Mouse (Mus musculus): ENCODE measurements around the gene Stk39. TPM values are rescaled to one million over a fixed set of nuclear protein-coding genes. Genes with fewer than 3 reads are reported as not detected.
A peak's percentile ranks its signal among the peaks of the same experiment; 100 is the strongest.

The Stk39 gene
- polyA plus RNA-seq, 1 experiment from 2014 or later: 1.9 TPM

GRCm38 (mm10) chr2:68470891-68471758 is 943 bp downstream of the Stk39 start:
- Histone ChIP-seq H3K9me3 (replicated peaks) (no peaks in the 10 kb centered on the region), H3K9ac (no peak overlapping the region), H3K4me3 (replicated peaks) (peak overlapping the region; percentile 60), H3K27me3 (peaks cover 70% of the 10 kb centered on the region), H3K4me1 (replicated peaks) (peaks cover 11% of the 10 kb centered on the region; the same call in 1 of the 2 replicates), H3K27ac (replicated peaks) (0 out of 2 replicates have a peak overlapping the region, but pooled peaks have one; percentile 24), H3K4me2 (peak overlapping the region; percentile 71), H3K36me3 (replicated peaks) (no peaks in the 10 kb centered on the region)
- WGBS (ENCODE audit: insufficient replicate concordance): under 1% methylated on average over 83 of the region's 87 CpGs
- ATAC-seq (ENCODE audit: insufficient read depth): peak; percentile 42

DNA sequence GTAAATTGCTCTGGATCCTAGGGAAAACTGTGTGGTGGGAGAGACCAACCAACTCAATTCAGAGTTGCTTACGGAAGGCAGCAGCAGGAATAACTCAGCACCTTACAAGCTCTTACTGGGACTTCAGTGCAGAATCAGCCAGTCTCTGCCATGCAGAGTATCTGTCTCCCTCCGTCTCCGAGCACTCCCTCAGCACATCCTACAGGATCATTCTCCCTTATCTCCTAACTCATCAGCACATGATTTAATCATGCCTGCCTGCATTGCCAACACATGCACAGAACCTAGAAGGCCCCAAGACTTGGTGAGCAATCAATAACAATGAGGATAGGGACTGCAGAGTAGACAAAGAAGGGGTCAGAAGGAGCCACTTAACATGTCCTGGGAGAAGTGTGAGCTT is 2.6 kb downstream of the Stk39 start:
- no peaks in the 10 kb centered on the region for H3K9me3 ChIP-seq (replicated peaks)
- no peak overlapping the region for H3K9ac ChIP-seq
- peaks cover 65% of the 10 kb centered on the region for H3K27me3 ChIP-seq
- no peak for ATAC-seq (ENCODE audit: insufficient read depth)
- H3K4me2 ChIP-seq: no peak overlapping the region
- no peaks in the 10 kb centered on the region for H3K36me3 ChIP-seq (replicated peaks)
- WGBS (ENCODE audit: insufficient replicate concordance): 75% methylated on average over 3 of the region's 3 CpGs
- H3K4me3 ChIP-seq (replicated peaks): no peak overlapping the region
- peaks cover 11% of the 10 kb centered on the region; the same call in 1 of the 2 replicates for H3K4me1 ChIP-seq (replicated peaks)
- no peak overlapping the region for H3K27ac ChIP-seq (replicated peaks)

DNA sequence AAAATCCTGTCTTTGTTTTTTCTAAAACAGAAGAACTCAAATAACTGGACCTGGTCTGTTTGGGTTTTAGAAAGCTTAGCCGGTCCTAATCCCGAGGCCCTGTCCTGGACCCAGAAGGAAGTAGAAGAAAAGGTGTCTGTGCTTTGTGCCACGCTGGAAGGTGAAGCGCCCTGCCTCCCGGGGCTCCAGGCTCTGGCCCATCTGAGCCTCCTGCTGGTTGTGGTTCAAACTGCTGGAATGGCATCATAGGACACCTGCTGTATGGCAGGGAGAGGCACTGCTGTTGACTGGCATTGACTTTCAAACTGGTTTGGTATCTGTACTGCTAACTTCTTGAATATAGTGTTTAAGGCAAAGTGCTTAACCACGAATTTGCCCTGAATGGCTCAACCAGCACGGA is 3.4 kb downstream of the Stk39 start:
- Histone ChIP-seq H3K27me3 (peaks cover 59% of the 10 kb centered on the region), H3K9ac (no peak overlapping the region), H3K27ac (replicated peaks) (no peak overlapping the region), H3K9me3 (replicated peaks) (no peaks in the 10 kb centered on the region), H3K36me3 (replicated peaks) (no peaks in the 10 kb centered on the region), H3K4me3 (replicated peaks) (no peak overlapping the region), H3K4me2 (no peak overlapping the region), H3K4me1 (replicated peaks) (peaks cover 11% of the 10 kb centered on the region; the same call in 1 of the 2 replicates)
- 53% methylated on average over 7 of the region's 7 CpGs for WGBS (ENCODE audit: insufficient replicate concordance)
- ATAC-seq (ENCODE audit: insufficient read depth): no peak

GRCm38 (mm10) chr2:68468259-68468658 is 3.8 kb downstream of the Stk39 start:
- no peaks in the 10 kb centered on the region for H3K9me3 ChIP-seq (replicated peaks)
- peaks cover 54% of the 10 kb centered on the region for H3K27me3 ChIP-seq
- no peak overlapping the region for H3K27ac ChIP-seq (replicated peaks)
- 72% methylated on average over 14 of the region's 14 CpGs for WGBS (ENCODE audit: insufficient replicate concordance)
- H3K4me2 ChIP-seq: no peak overlapping the region
- H3K9ac ChIP-seq: no peak overlapping the region
- no peak for ATAC-seq (ENCODE audit: insufficient read depth)
- no peaks in the 10 kb centered on the region for H3K36me3 ChIP-seq (replicated peaks)
- H3K4me3 ChIP-seq (replicated peaks): no peak overlapping the region
- peaks cover 11% of the 10 kb centered on the region; the same call in 1 of the 2 replicates for H3K4me1 ChIP-seq (replicated peaks)

- Histone ChIP-seq H3K36me3 (replicated peaks) (no peaks in the 10 kb centered on the region), H3K9me3 (replicated peaks) (no peaks in the 10 kb centered on the region), H3K4me3 (replicated peaks) (no peak overlapping the region), H3K27ac (replicated peaks) (no peak overlapping the region), H3K27me3 (peaks cover 45% of the 10 kb centered on the region), H3K4me1 (replicated peaks) (peaks cover 10% of the 10 kb centered on the region; the same call in 1 of the 2 replicates), H3K4me2 (no peak overlapping the region), H3K9ac (no peak overlapping the region)
- WGBS (ENCODE audit: insufficient replicate concordance): 64% methylated on average over 9 of the region's 9 CpGs
- ATAC-seq (ENCODE audit: insufficient read depth): no peak
Observed at GRCm38 (mm10) chr2:68467085-68467978, 4.7 kb downstream of the Stk39 start.

DNA sequence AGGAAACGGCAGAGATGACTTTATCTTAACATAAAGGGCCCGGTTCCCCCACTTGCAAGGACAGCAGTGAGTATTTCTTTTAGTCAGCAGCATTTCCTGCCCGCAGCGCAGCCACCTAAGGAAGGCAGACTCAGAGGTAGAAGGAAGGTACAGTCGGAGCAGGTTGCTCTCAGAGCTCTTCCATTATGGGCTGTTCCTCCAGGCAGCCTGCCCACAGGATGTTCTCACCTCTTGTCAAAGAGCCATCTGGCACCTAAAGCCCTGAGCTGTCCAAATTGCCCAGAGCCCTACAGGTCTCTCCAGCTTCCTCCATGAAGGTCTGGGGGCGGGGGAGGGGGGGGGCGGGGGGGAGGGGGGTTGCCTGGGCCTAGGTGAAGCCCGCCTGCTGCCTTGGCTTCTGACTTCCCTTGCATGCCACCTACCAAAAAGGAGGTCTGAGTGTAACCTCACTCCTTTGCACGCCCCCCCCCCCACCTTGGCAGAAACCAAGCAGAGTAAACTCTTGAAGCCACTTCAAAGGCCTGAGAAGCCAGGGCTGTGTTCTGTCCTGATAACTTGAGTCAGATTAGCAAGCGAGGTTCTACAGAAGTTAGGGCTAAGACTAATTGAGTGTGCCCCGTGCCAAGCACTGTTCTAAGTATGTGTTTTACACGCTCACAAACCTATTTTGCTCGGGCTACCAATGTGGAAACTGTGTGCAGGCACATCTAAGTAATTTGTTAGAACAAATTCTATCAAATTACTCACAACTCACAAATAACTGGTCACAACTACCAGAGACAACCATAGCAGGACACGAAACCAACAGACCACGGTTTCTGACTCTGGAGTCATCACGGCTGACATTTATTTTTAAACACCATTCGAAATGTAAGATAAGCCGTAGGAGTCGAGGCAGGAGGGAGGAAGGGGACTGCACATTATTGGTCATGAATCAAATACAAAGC is 5.7 kb downstream of the Stk39 start:
- Histone ChIP-seq H3K9ac (no peak overlapping the region), H3K4me3 (replicated peaks) (no peak overlapping the region), H3K4me2 (no peak overlapping the region), H3K9me3 (replicated peaks) (no peaks in the 10 kb centered on the region), H3K4me1 (replicated peaks) (0 out of 2 replicates have a peak, but pooled peaks cover 5% of the 10 kb centered on the region), H3K27me3 (peaks cover 36% of the 10 kb centered on the region), H3K36me3 (replicated peaks) (no peaks in the 10 kb centered on the region), H3K27ac (replicated peaks) (no peak overlapping the region)
- 29% methylated on average over 19 of the region's 19 CpGs for WGBS (ENCODE audit: insufficient replicate concordance)
- ATAC-seq (ENCODE audit: insufficient read depth): no peak

DNA sequence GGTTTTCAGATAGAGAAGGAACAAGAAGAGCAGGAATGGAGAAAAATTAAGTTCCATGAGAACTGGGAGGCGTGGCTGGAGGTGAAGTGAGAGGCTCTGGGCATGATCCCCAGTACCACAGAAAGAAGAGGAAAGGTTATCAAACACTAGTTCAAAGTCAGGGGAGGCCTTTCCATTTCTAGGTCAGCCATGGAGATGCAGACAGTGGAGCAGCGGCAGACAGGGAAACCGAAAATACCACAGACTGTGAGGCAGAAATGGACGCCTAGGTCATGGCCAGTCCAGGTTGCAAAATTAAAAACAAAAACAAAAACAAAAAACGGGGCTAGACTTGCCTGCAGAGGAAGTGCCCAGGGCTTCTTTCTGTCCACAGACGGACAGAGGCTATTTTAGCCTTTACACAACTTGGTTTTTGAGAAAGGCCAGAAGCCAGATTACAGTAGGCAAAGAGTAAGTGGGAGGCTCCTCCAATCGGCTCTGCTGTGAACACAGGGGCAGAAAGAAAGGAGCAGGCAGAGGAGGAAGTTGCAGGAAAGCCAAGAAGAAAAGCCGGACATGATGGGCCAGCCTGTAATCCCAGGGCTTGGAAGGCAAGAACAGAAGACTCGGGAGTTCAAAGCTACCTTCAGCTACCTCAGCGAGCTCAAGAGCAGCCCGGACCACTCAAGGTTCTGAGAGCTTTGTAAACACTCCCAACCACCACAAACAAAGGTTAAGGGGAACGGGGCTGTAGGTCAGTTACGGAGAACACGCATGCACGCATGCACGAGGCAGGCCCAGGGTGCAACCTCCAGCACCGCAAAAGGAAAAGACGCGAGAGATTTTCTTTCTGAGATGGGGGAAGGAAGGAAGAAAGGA is 6.6 kb downstream of the Stk39 start:
- Histone ChIP-seq H3K27ac (replicated peaks) (no peak overlapping the region), H3K9ac (no peak overlapping the region), H3K9me3 (replicated peaks) (no peaks in the 10 kb centered on the region), H3K4me3 (replicated peaks) (no peak overlapping the region), H3K4me2 (no peak overlapping the region), H3K4me1 (replicated peaks) (no peaks in the 10 kb centered on the region), H3K36me3 (replicated peaks) (no peaks in the 10 kb centered on the region), H3K27me3 (peaks cover 27% of the 10 kb centered on the region)
- 42% methylated on average over 19 of the region's 19 CpGs for WGBS (ENCODE audit: insufficient replicate concordance)
- ATAC-seq (ENCODE audit: insufficient read depth): no peak

- no peak overlapping the region for H3K9ac ChIP-seq
- H3K27ac ChIP-seq (replicated peaks): no peak overlapping the region
- H3K4me3 ChIP-seq (replicated peaks): no peak overlapping the region
- peaks cover 19% of the 10 kb centered on the region for H3K27me3 ChIP-seq
- H3K9me3 ChIP-seq (replicated peaks): no peaks in the 10 kb centered on the region
- ATAC-seq (ENCODE audit: insufficient read depth): no peak
- 77% methylated on average over 4 of the region's 4 CpGs for WGBS (ENCODE audit: insufficient replicate concordance)
- no peaks in the 10 kb centered on the region for H3K36me3 ChIP-seq (replicated peaks)
- no peaks in the 10 kb centered on the region for H3K4me1 ChIP-seq (replicated peaks)
- no peak overlapping the region for H3K4me2 ChIP-seq
Observed at GRCm38 (mm10) chr2:68464456-68464855, 7.6 kb downstream of the Stk39 start.

DNA sequence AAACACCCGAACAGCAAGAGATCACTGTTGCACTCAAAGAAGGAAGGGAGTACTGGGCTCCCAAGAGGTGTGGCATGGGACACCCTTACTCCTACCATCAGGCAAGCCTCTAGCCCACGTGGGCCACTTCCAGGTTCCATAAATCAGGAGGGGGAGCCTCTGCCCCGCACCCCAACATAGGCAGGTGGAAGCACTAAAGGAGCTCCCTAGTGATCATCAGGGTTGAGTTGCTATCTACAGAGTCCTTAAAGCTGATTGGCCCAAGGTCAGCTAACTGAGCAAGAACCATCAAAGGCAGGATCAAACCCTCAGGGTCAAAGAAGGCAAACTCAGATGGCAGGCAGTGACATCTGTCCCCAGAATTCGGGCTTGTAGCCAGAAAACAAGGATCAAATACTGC is 8.3 kb downstream of the Stk39 start:
- H3K9me3 ChIP-seq (replicated peaks): no peaks in the 10 kb centered on the region
- no peak for ATAC-seq (ENCODE audit: insufficient read depth)
- H3K4me2 ChIP-seq: no peak overlapping the region
- no peak overlapping the region for H3K4me3 ChIP-seq (replicated peaks)
- peaks cover 12% of the 10 kb centered on the region for H3K27me3 ChIP-seq
- H3K4me1 ChIP-seq (replicated peaks): no peaks in the 10 kb centered on the region
- no peak overlapping the region for H3K27ac ChIP-seq (replicated peaks)
- no peak overlapping the region for H3K9ac ChIP-seq
- H3K36me3 ChIP-seq (replicated peaks): no peaks in the 10 kb centered on the region
- WGBS (ENCODE audit: insufficient replicate concordance): 53% methylated on average over 4 of the region's 4 CpGs

GRCm38 (mm10) chr2:68458115-68458514 is 14.0 kb downstream of the Stk39 start:
- H3K9me3 ChIP-seq (replicated peaks): no peaks in the 10 kb centered on the region
- H3K4me3 ChIP-seq (replicated peaks): no peak overlapping the region
- no peak overlapping the region for H3K4me2 ChIP-seq
- H3K4me1 ChIP-seq (replicated peaks): no peaks in the 10 kb centered on the region
- no peak overlapping the region for H3K27ac ChIP-seq (replicated peaks)
- H3K9ac ChIP-seq: no peak overlapping the region
- no peak for ATAC-seq (ENCODE audit: insufficient read depth)
- no peaks in the 10 kb centered on the region for H3K36me3 ChIP-seq (replicated peaks)
- WGBS (ENCODE audit: insufficient replicate concordance): 55% methylated on average over 5 of the region's 5 CpGs
- no peaks in the 10 kb centered on the region for H3K27me3 ChIP-seq
